Mouse (Mus musculus) heart, embryonic 12.5 days (tissue): ENCODE results near the gene Cnbp. TPM values are rescaled to one million over a fixed set of nuclear protein-coding genes. Genes with fewer than 3 reads are reported as not detected.

ENCODE experiments used
- polyA plus RNA-seq: library from polyadenylated mRNA; unstranded; fragments of >200 nt; fragmentation: Nextera tagmentation; extraction: Ambion mirVana; gene quantifications from 2 replicates; pipeline ENCODE4 v1.2.1, GENCODE M21; 2016

Cnbp gene
- polyA plus RNA-seq, 1 experiment from 2014 or later, result 777 TPM

Other genes starting within 250 kb of the Cnbp start
- gene Aplf, start 178.9 kb downstream of the Cnbp start, polyA plus RNA-seq, result 9.2 and 10.4 TPM in 2 replicates
- 0.46 and 0.73 TPM in 2 replicates for gene Efcc1, start 120.2 kb downstream of the Cnbp start, polyA plus RNA-seq
- gene Gp9, start 73.0 kb downstream of the Cnbp start, polyA plus RNA-seq, result 6.2 and 8.2 TPM in 2 replicates
- gene Rab43, start 38.9 kb downstream of the Cnbp start, polyA plus RNA-seq, result 8.1 and 8.5 TPM in 2 replicates
- 1.9 and 4.8 TPM in 2 replicates for gene Gm45140, start 15.3 kb downstream of the Cnbp start, polyA plus RNA-seq
- gene Isy1, start 12.3 kb downstream of the Cnbp start, polyA plus RNA-seq, result 29.1 and 32.7 TPM in 2 replicates
- 144 and 145 TPM in 2 replicates for gene Copg1, start 36.7 kb upstream of the Cnbp start, polyA plus RNA-seq
- gene Hmces, start 62.8 kb upstream of the Cnbp start, polyA plus RNA-seq, result 25.4 and 27.8 TPM in 2 replicates
- 32.6 and 34.0 TPM in 2 replicates for gene H1fx, start 130.5 kb upstream of the Cnbp start, polyA plus RNA-seq
- gene Rab7, start 194.2 kb upstream of the Cnbp start, polyA plus RNA-seq, result 202 and 207 TPM in 2 replicates
- gene Rpn1, start 233.4 kb upstream of the Cnbp start, polyA plus RNA-seq, result 225 and 227 TPM in 2 replicates